Mouse (Mus musculus): ENCODE measurements around the gene Orm2.
A peak's percentile ranks its signal among the peaks of the same experiment; 100 is the strongest.
"Not testable (repeated sequence)": the region's sequence is repeated elsewhere in the genome, so short reads cannot be mapped to it uniquely, and the experiment has no call there.

Gene Orm2

DNA sequence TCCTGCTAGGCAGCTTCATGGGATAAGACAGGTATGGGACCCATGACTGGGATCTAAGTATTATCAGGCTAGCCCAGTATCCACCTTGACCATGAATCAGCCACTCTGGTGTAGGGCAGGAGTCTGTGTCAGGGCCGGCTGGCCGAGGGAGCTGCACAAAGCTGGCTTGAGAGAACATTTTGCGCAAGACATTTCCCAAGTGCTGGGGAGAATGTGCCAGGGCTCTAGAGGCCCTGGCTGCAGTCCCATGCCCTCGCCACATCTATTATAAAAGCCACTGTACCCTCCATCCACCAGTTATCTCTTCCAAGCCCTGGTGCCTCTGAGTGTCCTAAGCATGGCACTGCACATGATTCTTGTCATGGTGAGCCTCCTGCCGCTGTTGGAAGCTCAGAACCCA is at the start of gene Orm2:
Gene Orm2, plus strand, starts transcription at position 300 of the 400 bp plus-strand sequence.
- no peak for DNase-seq (ENCODE audit: low spot score)

DNA sequence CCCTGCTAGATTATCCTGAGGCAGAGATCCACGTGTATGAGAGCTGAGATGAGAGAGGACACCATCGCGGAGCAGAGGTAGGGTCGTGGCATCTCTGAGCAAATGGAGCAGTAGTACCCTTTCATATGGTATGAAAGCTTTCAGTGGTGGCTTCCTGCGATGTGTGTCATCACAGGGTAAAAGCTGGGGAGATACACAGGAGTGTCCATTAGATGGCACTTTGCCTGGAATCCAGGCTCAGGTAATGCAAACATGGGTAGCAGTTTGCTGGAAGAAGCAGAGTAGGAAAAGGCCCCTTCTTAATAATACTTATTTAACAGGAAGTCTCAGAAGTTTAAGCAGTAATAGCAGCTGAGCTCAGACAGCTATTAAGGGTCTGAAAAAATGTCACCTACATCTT is 48.2 kb upstream of the Orm2 start:
- no peak for DNase-seq (ENCODE audit: low spot score)

DNA sequence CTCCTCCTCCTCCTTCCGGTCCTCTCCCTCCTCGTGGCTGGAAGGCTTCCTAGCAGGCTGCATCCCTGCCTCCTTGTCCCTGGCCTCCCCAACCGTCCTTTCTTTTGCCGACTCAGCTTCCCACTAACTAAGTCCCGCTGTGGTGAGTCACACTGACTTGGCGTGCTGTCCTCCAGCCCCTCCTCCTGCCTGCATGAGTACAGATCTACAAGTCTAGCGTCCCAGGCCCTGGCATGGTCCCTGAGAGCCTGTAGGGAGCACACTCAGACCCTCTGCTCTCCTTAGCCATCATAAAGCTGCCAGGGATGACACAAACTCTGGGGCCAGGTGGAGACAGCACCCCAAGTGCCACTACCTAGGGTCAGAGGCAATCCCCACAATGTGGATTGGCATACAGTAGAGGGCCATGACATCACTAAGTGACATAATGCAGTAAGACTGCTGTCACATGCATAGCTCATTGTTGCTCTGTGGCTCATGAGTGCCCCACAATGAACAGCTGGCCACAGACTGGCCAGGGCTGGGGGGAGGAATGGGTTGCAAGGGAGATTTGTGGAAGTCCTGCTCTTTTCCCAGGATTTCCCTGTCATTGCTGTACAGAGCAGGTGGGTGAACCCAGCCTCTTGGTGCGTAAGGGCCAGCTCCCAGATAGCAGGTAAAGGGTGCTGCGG is 46.0 kb upstream of the Orm2 start:
- no peak for DNase-seq (ENCODE audit: low spot score)

DNA sequence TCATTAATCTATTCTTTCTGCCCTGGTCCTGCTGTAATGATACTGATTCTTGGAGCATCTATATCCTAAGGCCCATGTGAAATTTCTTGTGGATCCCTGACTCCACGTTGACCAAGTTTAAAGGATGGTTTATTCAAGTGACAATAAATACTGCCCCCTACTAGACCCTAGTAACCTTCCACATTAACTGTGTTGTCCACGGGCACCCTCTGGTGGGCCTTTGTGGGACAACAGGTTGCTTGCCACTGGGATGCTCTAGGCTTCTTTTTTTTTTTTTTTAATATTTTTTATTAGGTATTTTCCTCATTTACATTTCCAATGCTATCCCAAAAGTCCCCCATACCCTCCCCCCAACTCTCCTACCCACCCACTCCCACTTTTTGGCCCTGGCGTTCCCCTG is 42.7 kb upstream of the Orm2 start:
- not testable (repeated sequence) for DNase-seq (ENCODE audit: low spot score)

DNA sequence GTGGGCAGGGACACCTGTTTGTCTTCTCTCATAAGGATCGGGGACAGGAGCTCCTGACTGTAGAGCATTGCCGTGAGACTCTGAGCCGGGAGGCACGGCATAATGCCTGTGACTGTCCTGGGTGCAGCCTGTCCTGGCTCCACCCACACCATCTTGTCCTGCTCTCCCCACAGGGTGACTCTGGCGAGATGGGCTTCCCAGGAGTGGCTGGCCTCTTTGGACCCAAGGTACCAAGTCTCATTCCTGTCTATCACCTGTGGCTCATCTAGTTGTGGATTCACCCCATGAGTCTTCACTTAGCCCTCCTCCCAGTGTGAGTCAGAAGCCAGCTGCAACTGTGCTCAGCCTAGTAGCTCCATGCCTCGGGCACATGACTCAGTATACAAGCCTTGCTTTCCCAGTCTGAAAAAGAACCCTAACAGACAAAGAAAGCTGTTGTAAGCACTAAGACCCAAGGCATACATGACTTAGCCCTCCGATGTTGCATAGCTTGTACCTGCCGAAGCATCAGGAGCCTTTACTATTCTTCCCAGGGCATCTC is 38.9 kb upstream of the Orm2 start:
- no peak for DNase-seq (ENCODE audit: low spot score)

DNA sequence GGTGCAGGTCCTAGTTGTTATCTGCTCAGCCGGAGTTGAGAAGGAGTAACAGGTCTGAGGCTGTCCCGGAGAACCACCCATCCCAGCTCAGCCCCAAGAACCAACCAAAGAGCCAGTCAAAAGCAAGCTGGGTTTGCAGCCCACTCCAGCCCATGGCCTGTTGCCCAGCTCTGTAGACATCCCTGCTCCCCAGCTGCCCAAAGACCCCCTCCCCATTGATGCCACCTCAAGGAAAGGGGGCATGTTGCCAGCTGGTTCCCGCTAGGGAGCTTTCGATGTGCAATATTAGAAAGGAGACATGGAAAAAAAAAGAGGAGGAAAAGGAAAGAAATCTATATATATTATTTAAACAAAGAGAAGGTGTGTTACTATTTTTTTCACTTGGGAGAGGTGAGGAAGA is 28.8 kb upstream of the Orm2 start:
- peak; percentile 4 for DNase-seq (ENCODE audit: low spot score)

DNA sequence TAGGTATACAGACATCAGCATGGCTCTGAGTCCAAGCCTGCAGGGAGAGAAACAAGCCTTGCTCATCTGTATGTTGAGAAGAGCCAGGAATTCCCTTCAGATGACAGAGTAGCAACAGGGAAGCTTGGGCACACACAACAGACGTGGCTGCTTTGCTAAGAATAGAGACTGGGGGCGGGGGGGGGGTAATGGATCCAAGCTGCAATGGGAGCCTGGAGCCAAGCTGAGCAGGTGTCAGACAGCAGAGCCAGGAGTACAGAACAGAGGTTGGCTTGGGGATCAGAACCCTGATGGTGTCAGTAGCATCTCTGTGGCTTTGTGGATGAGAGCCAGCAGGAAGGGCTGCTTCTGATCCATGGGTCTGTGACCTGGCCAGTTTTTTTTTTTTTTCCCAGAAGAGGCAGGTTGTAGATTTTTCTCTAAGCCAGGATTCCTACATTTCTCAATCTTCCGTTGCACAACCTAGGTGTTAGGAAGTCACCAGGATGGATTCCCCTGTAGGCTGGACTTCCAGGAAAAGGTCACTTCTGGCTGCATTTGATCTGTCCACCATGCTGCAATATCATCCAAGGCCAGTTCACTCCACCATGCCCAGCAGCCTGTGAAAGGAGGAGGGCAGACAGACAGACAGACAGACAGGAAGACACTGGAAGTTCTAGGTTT is 23.7 kb upstream of the Orm2 start:
- no peak for DNase-seq (ENCODE audit: low spot score)

DNA sequence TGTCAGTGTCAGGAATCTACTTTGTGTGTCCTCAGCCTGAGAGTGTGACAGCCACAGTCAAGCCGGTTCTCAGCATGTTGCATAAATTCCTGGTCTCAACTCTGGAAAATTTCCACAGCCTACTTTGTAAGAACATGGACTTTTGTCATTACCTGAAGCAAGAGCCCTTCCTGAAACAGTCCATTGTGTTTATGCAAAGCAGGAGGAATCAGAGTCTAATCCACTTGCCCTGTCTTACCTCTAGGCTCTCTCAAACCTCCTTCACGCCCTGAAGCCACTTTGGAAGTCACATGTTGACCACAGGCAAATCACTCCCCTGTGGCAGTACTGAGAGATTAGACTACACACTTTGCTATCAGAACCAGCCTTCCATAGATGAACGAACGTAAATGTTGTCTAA is 19.8 kb upstream of the Orm2 start:
- no peak for DNase-seq (ENCODE audit: low spot score)

DNA sequence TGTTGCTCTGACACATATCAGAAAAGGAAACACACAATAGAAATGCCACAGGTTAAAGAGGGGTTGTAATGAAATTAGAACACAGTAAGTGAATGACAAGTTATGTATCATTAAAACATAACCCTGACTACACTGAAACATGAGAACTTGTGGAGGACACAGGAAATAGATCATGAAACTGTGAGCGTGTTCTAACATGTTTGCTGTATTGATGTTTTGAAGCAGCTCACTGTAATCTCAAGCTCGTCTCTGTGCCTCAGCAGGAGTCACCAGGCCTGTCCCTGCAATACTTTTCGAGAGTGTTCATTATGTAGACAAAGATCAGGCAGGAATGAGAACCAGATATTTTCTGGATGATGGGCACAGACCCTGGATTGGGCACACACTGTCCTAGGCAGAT is 18.6 kb upstream of the Orm2 start:
- DNase-seq (ENCODE audit: low spot score), result no peak

DNA sequence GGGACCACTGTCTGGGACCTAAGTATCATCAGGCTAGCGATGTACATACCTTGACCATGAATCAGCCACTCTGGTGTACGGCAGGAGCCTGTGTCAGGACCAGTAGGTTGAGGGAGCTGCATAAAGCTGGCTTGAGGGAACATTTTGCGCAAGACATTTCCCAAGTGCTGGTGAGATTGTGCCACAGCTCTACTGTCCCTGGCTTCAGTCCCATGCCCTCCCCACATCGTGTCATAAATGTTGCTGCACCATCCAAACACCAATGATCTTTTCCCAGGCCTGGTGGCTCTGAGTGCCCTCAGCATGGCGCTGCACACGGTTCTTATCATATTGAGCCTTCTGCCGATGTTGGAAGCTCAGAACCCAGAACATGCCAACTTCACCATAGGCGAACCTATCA is 18.0 kb upstream of the Orm2 start, which contains the start of gene Orm1:
Gene Orm1, plus strand, starts transcription at position 266 of the 400 bp plus-strand sequence.
- no peak for DNase-seq (ENCODE audit: low spot score)

DNA sequence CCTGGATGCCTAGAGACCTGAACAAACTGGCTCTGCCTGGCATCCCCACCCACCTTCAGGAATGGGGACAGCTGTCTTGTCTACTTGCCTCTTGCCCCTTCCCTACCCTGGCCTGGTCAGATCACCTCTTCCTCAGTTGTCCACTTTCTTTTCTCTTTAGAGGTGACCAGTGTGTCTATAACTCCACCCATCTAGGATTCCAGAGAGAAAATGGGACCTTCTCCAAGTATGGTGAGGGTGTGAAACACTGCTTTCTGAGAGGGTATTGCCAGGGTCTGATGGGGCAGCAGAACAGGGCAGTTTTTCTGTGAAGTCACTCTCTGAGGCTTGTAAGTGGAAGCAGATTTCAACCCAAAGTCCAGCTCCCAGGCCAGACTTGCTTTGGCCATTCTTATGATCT is 17.0 kb upstream of the Orm2 start:
- DNase-seq (ENCODE audit: low spot score), result no peak

DNA sequence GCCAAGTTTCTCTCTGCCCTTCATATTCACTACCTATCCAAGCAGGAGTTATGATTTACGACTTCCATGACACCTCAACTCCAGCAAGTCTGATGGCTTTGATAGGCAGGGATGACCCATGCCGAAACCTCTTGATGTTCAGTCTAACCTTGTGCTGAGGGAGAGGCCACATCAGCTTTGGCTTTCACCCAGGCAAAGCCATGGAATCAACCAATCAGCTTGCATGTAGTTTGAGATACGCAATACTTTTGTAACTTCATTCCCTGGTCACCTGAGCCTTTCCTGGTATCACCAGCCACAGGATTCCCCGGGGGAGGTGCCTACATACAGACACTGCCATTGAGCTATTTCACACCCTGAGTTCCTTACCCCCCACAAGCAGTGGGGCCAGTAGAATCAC is 15.6 kb upstream of the Orm2 start:
- no peak for DNase-seq (ENCODE audit: low spot score)

DNA sequence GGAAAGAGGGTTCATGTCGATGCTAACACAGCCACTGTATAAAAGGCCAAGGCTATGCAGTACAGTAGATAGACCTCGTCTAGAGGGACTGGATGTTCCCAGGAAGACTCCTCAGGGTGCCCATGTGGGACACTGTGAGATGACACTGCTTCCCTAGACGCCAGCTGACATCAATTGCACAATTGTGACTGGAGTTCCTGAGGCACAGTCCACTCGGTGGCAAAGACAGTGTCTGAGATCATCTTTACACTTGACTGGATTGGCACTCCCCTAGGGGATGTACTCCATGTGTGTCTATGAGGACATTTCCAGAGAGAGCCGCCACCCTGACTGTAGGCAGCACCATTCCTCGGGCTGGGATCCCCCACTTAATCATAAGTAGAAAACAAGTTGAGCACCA is 13.7 kb upstream of the Orm2 start:
- DNase-seq (ENCODE audit: low spot score), result no peak

DNA sequence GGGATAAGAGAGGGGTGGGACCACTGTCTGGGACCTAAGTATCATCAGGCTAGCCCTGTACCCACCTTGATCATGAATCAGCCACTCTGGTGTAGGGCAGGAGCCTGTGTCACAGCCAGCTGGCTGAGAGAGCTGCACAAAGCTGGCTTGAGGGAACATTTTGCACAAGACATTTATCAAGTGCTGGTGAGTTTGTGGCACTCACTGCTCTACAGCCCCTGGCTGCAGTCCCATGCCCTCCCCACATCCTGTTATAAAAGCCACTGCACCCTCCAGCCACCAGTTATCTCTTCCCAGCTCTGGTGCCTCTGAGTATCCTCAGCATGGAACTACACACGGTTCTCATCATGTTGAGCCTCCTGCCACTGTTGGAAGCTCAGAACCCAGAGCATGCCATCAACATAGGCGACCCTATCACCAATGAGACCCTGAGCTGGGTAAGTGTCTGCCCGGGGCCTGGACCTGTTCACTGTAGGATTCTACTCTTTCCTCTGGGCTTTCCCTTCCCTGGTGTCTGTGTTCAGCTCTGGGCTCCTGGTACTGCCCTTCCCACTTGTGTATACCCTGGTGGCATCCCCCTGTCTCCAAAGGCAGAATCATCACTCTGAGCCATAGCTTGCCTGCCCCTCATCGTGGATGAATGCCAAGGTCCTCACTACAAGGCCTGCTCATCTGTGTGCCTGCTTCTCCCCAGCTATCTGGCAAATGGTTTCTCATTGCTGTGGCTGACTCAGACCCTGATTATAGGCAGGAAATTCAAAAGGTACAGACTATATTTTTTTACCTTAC is 6.2 kb upstream of the Orm2 start, which contains the start of gene Orm3:
Gene Orm3, plus strand, starts transcription at position 286 of the 789 bp plus-strand sequence.
- no peak for DNase-seq (ENCODE audit: low spot score)

DNA sequence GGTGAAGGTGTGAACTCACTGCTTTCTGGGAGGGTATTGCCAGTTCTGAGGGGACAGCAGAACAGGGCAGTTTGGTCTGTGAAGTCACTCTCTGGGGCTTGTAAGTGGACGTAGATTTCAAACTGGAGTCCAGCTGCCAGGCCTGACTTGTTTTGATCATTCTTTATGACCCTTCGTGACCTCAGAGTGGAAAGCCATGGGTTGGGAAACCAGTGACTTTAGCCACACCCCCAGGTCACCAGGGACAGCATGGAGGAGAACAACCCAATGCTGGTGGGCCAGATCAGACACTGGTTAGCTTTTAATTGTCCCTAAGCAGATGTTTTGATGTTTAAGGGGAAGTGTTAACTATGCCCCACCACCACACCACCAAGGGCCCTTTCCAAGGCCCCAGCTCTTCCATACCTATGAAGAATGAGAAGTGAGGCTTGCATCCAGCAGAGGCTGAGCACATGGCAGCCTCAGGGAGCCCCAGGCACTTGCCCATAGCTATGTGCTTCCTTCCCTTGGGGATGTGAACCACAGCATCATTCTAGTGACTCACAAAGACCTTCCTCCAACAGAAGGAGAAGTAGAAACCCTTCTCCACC is 5.2 kb upstream of the Orm2 start:
- DNase-seq (ENCODE audit: low spot score), result no peak

DNA sequence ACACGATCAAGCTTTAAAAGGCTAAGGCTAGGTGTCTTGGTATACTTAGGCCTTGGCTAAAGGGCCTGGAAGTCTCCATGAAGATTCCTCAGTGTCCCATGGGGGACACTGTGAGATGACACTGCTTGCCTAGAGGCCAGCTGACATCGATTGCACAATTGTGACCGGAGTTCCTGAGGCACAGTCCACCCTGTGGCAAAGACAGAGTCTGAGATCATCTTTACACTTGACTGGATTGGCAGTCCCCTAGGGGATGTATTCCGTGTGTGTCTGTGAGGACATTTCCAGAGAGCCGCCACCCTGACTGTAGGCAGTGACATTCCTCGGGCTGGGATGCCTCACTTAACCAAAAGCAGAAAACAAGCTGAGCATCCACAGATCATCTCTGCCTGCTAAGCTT is 2.4 kb upstream of the Orm2 start:
- no peak for DNase-seq (ENCODE audit: low spot score)

DNA sequence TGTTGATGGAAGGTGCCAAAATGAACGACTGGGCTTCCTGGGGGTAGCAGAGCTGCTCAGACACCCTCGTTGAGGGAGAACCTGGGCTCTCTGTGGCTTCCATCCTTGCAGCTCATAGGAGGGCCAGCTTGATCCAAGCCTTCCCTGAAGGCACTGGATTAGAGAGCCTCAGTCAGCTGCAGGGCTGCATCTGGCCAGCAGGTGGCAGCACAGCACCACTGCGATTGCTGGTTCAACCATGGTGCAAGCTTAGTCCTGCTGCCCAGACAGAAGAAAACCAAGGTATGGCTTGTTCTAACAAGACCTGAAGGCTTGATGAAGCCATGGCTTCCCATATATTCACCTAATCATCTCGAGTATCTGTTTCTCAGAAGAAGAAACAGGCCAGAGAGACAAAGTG is 6.3 kb downstream of the Orm2 start:
- DNase-seq (ENCODE audit: low spot score), result peak; percentile 65

DNA sequence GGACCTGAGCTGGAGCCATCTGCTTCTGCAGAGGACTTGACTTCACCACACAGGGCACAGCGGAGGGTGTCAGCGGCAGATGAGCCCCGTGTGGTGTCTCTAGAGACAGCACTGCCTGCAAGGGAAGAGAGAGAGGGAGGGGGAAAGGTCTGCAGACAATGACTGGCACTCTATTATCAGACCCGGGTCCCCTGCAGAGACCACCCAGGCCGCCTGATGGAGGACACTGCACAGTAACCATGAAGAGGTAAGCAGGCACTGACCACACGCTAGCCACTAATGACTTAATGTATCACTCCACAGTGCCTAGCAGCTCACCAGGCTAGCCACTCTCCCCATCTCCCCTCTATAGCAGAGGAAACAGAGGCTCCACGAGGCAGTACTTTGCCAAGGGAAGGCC is 8.6 kb downstream of the Orm2 start:
- DNase-seq (ENCODE audit: low spot score), result no peak

DNA sequence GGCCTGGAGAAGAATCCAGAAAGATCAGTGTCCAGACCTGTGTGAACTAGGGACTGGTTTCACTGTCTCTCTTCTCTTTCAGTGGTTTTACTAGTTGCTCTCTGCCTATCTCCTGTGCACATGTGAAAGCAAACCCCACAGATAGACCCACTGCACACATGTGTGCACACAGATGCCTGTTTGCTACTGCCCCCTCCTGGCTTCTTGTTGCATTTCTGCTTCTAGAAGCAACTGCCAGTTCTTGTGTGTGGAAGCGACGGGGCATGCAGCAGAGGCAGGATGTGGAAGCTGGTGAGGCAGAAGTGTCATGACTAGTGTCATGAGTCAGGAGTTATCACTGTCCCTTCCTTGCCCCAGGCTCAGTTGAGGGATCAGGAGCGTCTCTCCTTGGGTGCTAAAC is 9.6 kb downstream of the Orm2 start:
- no peak for DNase-seq (ENCODE audit: low spot score)

DNA sequence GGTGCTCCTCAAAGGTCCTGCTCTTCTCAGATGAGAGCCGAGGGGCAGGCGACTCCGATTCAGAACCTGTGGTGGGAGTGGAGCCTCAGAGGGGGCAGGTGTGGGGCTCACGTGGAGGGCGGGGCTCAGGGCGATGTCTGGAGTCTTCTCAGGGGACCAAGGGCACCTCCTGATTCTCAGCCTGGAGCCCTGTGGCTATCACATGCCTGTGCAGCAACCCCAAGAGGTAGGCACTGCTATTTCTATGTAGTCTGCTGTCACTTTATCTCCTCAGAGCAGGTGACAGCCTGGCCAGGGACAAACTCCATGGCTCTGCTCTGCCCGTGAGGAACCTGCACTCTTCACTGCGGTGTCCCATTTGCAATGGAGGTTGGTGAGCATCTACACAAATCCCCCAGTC is 11.2 kb downstream of the Orm2 start:
- no peak for DNase-seq (ENCODE audit: low spot score)

DNA sequence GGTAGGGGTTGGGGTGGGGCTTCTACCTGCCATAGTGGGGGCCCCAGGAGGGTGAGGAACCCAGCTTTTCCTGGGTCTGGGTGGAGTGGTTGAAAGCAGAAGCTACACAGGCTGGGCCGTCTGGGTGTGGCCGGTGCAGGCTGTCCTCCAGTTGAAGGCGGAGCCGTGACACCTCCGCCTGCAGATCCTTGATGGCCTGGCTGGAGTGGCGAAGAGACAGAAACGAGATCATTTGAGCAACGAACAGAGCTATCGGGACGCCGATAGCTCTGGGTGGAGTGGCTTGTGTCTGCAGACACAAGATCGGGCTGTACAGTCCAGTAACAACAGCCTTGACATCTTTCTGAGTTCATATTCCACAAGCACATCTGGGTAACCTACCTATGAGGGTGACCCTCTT is 12.1 kb downstream of the Orm2 start:
- DNase-seq (ENCODE audit: low spot score), result no peak

DNA sequence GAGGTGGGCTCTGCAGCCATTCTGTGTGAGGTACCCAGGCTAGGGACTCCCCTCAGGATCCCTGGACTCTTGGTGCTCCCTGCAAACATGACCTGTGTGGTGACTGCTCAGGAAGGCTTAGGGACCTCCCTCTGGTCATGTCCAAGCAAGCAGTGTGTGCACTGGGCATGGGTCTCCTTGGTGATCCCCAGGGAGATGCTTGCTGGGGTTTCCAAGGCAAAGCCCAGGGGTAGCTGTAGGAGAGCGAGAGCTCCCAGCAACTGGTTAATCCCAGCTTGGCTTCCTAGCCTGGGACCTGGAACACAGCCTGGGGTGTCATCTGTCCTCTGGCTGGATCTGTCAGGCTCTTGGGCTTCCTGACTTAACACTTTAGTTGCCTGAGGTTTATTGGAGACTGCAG is 13.1 kb downstream of the Orm2 start:
- no peak for DNase-seq (ENCODE audit: low spot score)

DNA sequence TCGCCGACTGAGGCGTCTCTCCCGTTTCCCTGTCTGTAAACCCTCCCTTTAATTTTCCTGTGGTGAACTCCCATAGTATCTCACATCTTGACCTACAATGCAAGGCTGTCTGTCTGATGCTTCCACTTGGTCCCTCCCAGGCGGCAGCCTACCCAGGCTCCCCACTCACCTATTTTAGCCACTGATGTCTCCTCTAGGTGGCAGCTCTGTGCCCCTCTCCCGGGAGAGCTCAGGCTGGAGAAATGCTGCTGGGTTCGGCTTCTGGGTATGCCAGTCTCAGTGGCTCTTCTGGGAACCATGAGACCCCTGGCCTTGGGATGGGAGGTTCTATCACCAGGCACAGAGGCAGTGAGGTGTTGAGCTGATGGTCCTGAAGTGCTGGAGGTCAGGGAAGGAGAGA is 15.2 kb downstream of the Orm2 start:
- no peak for DNase-seq (ENCODE audit: low spot score)

Data from urinary bladder, postnatal 10 days (tissue).